Mouse (Mus musculus): ENCODE data around the gene Rnf6. TPM values are rescaled to one million over a fixed set of nuclear protein-coding genes. Genes with fewer than 3 reads are reported as not detected.

The Rnf6 gene
- polyA plus RNA-seq, 1 experiment from 2014 or later, result 26.6 TPM

- 91% methylated on average over 8 of the region's 8 CpGs for WGBS
- no peak for ATAC-seq (ENCODE audit: low FRiP score)
- no peak overlapping the region for H3K27ac ChIP-seq
These were observed 6.1 kb upstream of the Rnf6 start for GRCm38 (mm10) chr5:146227496-146227895.

DNA sequence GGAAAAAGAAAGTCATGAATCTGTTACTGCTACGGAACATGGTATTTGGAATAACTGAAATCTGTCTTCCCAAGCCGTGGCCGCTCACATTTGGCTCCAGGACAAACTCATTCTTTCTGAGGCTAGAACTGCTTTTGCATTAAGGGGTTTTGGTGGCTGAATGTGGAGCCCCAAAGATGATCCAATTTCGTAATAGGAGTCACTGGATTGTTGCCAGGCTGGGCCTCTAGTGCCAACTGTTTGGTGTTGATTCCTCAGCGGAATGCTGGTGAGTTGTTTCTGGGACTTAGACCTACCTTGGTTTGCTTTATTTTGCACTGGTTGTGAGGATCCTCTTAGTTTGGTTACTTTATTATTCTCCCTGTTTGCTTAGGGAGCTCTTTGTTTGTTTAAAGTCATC, 2.4 kb upstream of the Rnf6 start:
- Histone ChIP-seq H3K9me3 (no peaks in the 10 kb centered on the region), H3K36me3 (peaks cover 8% of the 10 kb centered on the region; the same call in 1 of the 2 replicates), H3K4me1 (replicated peaks) (peaks cover 24% of the 10 kb centered on the region), H3K9ac (no peak overlapping the region), H3K27ac (no peak overlapping the region), H3K4me3 (no peak overlapping the region), H3K4me2 (no peak overlapping the region), H3K27me3 (no peaks in the 10 kb centered on the region)
- 81% methylated on average over 5 of the region's 5 CpGs for WGBS
- ATAC-seq (ENCODE audit: low FRiP score), result no peak

More at GRCm38 (mm10) chr5:146227496-146227895, 6.1 kb upstream of the Rnf6 start:
- Histone ChIP-seq H3K9me3 (no peaks in the 10 kb centered on the region), H3K36me3 (no peaks in the 10 kb centered on the region), H3K4me1 (replicated peaks) (peaks cover 12% of the 10 kb centered on the region), H3K9ac (no peak overlapping the region), H3K27me3 (no peaks in the 10 kb centered on the region), H3K4me3 (no peak overlapping the region), H3K4me2 (no peak overlapping the region)

DNA sequence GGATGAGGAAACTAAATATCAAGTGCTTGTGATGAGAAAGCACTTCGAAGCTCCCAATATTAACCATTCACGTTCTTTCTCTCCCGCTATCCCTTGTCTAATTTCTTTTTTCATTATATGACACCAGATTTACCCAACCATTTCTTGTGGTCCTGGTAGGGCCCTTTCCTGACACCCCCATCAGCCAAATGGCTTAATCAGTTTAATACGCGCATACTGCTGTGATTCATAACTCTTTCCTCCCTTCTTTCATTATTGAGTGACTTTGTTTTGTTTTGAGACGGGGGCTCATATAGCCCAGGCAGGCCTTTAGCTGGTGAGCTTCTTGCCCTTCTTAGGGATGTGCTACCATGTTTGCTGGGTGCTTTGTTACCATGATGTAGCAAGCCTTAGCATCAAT, 367 bp upstream of the Rnf6 start:
- peak overlapping the region; percentile 74 for H3K4me3 ChIP-seq
- peak overlapping the region; percentile 90 for H3K9ac ChIP-seq
- WGBS, result 31% methylated on average over 6 of the region's 6 CpGs
- peak overlapping the region; percentile 98 for H3K27ac ChIP-seq
- H3K4me1 ChIP-seq (replicated peaks), result peaks cover 24% of the 10 kb centered on the region
- no peaks in the 10 kb centered on the region for H3K9me3 ChIP-seq
- ATAC-seq (ENCODE audit: low FRiP score), result no peak
- no peaks in the 10 kb centered on the region for H3K27me3 ChIP-seq
- H3K36me3 ChIP-seq, result peaks cover 24% of the 10 kb centered on the region
- peak overlapping the region; percentile 71 for H3K4me2 ChIP-seq

- peak; percentile 73 for ATAC-seq (ENCODE audit: low FRiP score)
- Histone ChIP-seq H3K4me3 (peak overlapping the region; percentile 74), H3K9ac (peak overlapping the region; percentile 90), H3K9me3 (no peaks in the 10 kb centered on the region), H3K4me1 (replicated peaks) (peaks cover 24% of the 10 kb centered on the region), H3K4me2 (peak overlapping the region; percentile 71), H3K27ac (peak overlapping the region; percentile 69), H3K36me3 (peaks cover 34% of the 10 kb centered on the region), H3K27me3 (no peaks in the 10 kb centered on the region)
- WGBS, result 9% methylated on average over 13 of the region's 13 CpGs
These were observed 865 bp downstream of the Rnf6 start for GRCm38 (mm10) chr5:146220501-146220878.

DNA sequence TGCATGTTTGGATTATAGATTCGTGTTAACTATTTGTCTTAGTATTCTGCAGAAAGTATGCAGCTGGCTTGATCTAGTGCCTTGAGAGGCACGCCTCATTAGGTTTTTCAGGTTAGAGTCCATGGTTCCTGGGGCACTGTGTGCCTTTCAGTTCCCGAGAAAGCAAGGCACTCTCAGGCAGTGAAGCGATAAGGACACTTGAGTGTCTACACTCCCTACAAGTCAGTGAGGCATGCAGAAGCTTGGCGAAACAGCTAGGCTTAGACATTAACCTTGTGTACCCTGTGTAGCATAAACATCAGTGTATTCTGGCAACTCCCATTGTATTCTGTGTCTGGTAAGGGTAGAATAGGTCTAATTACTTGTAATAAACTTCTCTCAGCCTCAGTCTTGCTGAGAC, 15.8 kb downstream of the Rnf6 start:
- WGBS, result 96% methylated on average over 5 of the region's 5 CpGs
- Histone ChIP-seq H3K4me1 (replicated peaks) (no peaks in the 10 kb centered on the region), H3K9ac (no peak overlapping the region), H3K9me3 (no peaks in the 10 kb centered on the region), H3K4me3 (no peak overlapping the region), H3K27me3 (no peaks in the 10 kb centered on the region), H3K4me2 (no peak overlapping the region), H3K36me3 (peaks cover 91% of the 10 kb centered on the region), H3K27ac (no peak overlapping the region)
- no peak for ATAC-seq (ENCODE audit: low FRiP score)

- ATAC-seq (ENCODE audit: low FRiP score), result no peak
- Histone ChIP-seq H3K27me3 (no peaks in the 10 kb centered on the region), H3K4me2 (no peak overlapping the region), H3K9me3 (no peaks in the 10 kb centered on the region), H3K27ac (no peak overlapping the region), H3K9ac (no peak overlapping the region), H3K36me3 (peaks cover 81% of the 10 kb centered on the region), H3K4me1 (replicated peaks) (no peaks in the 10 kb centered on the region), H3K4me3 (no peak overlapping the region)
- 84% methylated on average over 2 of the region's 2 CpGs for WGBS
These were observed 17.4 kb downstream of the Rnf6 start for GRCm38 (mm10) chr5:146203921-146204320.

- WGBS, result 95% methylated on average over 6 of the region's 6 CpGs
- ATAC-seq (ENCODE audit: low FRiP score), result no peak
- no peak overlapping the region for H3K4me3 ChIP-seq
- H3K4me1 ChIP-seq (replicated peaks), result no peaks in the 10 kb centered on the region
- H3K9ac ChIP-seq, result no peak overlapping the region
- no peak overlapping the region for H3K4me2 ChIP-seq
- peaks cover 56% of the 10 kb centered on the region for H3K36me3 ChIP-seq
- no peak overlapping the region for H3K27ac ChIP-seq
- H3K27me3 ChIP-seq, result no peaks in the 10 kb centered on the region
- H3K9me3 ChIP-seq, result no peaks in the 10 kb centered on the region; the same call in 1 of the 2 replicates
These were observed 20.8 kb downstream of the Rnf6 start for GRCm38 (mm10) chr5:146200580-146200979.

GRCm38 (mm10) chr5:146199540-146199939, 21.8 kb downstream of the Rnf6 start:
- 79% methylated on average over 2 of the region's 2 CpGs for WGBS
- Histone ChIP-seq H3K36me3 (peaks cover 46% of the 10 kb centered on the region), H3K27me3 (no peaks in the 10 kb centered on the region), H3K4me3 (no peak overlapping the region), H3K9me3 (no peaks in the 10 kb centered on the region; the same call in 1 of the 2 replicates), H3K27ac (no peak overlapping the region), H3K4me1 (replicated peaks) (no peaks in the 10 kb centered on the region), H3K9ac (no peak overlapping the region), H3K4me2 (no peak overlapping the region)
- no peak for ATAC-seq (ENCODE audit: low FRiP score)

DNA sequence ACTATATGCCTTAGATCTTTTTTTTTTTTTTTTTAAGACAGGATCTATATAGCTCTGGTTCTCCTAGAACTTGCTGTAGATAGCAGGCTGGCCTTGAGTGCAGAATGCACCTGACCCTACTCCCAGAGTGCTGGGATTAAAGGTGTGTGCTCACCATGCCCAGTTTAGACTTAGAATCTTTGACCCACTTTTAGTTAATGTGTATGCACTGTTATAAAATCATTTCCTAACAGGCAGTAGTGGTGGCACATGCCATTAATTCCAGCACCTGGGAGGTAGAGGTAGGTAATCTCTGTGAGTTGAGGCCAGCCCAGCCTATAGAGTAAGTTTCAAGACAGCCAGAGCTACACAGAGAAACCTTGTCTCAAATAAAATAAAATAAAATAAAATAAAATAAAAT, 22.3 kb downstream of the Rnf6 start:
- Histone ChIP-seq H3K4me2 (no peak overlapping the region), H3K4me3 (no peak overlapping the region), H3K9ac (no peak overlapping the region), H3K4me1 (replicated peaks) (no peaks in the 10 kb centered on the region), H3K27me3 (no peaks in the 10 kb centered on the region), H3K27ac (no peak overlapping the region), H3K9me3 (no peaks in the 10 kb centered on the region; the same call in 1 of the 2 replicates), H3K36me3 (peaks cover 41% of the 10 kb centered on the region)
- no peak for ATAC-seq (ENCODE audit: low FRiP score)

DNA sequence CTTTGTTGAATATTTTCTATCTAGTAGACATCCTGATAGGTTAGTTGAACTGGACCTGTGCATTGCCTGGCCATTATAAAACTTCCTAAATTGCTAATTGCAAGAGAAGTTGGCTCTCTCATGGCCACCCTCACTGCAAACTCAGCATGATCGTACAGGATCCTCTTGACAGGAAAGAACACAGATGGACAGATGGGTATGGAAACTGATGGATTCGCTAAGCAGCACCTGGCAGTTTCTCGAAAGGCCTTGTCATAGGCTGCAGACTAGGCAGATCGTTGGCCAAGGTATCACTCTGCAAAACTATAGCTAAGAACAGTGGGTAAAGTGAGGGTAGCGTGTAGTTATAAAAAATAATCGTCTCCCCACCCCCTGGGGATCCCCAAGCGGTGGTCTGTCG, 28.0 kb downstream of the Rnf6 start:
- Histone ChIP-seq H3K27ac (no peak overlapping the region), H3K9ac (no peak overlapping the region), H3K36me3 (peaks cover 9% of the 10 kb centered on the region), H3K4me3 (no peak overlapping the region), H3K4me2 (no peak overlapping the region), H3K4me1 (replicated peaks) (no peaks in the 10 kb centered on the region), H3K9me3 (no peaks in the 10 kb centered on the region; the same call in 1 of the 2 replicates), H3K27me3 (no peaks in the 10 kb centered on the region)
- WGBS, result 85% methylated on average over 8 of the region's 8 CpGs
- no peak for ATAC-seq (ENCODE audit: low FRiP score)

DNA sequence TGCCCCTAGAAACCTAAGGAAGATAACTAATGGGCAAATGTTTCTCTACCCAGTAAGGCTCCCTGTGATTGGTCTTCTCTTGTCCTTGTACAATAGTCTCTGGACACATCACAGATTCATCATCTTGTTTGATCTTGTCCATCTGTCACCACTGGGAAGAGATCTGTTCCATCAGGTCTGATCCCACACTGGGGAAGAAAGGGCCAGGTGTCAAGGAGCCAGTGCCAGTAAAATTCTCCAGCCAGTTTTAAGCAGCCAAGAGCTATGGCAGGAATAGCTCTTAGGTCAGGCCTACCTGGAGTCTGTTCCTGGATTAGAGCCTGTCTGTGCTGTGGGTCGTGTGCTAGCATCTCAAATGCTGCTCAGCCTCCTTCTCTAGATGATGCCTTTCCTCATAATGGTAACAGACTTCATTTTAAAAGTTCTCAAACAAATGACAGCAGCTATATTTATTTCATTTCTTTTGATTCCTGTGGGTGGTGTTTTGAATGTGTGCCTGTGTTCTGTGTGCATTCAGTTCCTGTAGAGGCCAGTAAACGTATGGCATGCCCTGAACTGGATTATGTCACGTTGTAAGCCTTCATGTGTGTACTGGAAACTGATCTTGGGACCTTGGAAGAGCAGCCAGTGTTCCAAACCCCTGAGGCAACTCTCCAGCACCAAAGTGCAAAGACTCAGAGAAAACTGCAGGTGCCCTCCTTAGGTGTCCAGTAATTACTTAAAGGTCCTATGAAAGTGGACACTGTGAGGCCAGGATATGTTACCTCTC, 30.7 kb downstream of the Rnf6 start:
- H3K4me2 ChIP-seq, result no peak overlapping the region
- H3K27ac ChIP-seq, result no peak overlapping the region
- 68% methylated on average over 3 of the region's 3 CpGs for WGBS
- no peaks in the 10 kb centered on the region for H3K27me3 ChIP-seq
- no peak overlapping the region for H3K4me3 ChIP-seq
- H3K36me3 ChIP-seq, result no peaks in the 10 kb centered on the region
- no peaks in the 10 kb centered on the region for H3K4me1 ChIP-seq (replicated peaks)
- no peak for ATAC-seq (ENCODE audit: low FRiP score)
- H3K9ac ChIP-seq, result no peak overlapping the region
- no peaks in the 10 kb centered on the region for H3K9me3 ChIP-seq

DNA sequence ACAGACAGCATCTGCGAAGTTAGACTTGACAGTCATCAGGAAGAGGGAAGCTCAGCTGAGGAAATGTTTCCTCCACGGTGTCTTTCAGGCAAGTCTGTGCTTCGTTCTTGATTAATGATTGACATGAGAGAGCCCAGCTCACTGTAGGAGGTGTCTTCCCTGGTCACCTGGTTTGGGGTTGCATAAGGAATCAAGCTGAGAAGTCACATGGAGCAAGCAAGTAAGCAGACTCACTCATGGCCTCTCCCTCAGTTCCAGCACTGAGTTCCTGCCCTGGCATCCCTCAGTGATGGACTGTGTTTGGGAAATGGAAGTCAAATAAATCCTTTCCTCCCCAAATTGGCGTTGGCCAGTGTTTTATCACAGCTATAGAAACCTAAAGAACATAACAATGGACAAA, 31.3 kb downstream of the Rnf6 start:
- no peak for ATAC-seq (ENCODE audit: low FRiP score)
- no peak overlapping the region for H3K4me3 ChIP-seq
- H3K36me3 ChIP-seq, result no peaks in the 10 kb centered on the region
- no peaks in the 10 kb centered on the region for H3K9me3 ChIP-seq
- H3K27me3 ChIP-seq, result no peaks in the 10 kb centered on the region
- H3K27ac ChIP-seq, result no peak overlapping the region
- 67% methylated on average over 4 of the region's 4 CpGs for WGBS
- no peak overlapping the region for H3K9ac ChIP-seq
- no peaks in the 10 kb centered on the region for H3K4me1 ChIP-seq (replicated peaks)
- no peak overlapping the region for H3K4me2 ChIP-seq

DNA sequence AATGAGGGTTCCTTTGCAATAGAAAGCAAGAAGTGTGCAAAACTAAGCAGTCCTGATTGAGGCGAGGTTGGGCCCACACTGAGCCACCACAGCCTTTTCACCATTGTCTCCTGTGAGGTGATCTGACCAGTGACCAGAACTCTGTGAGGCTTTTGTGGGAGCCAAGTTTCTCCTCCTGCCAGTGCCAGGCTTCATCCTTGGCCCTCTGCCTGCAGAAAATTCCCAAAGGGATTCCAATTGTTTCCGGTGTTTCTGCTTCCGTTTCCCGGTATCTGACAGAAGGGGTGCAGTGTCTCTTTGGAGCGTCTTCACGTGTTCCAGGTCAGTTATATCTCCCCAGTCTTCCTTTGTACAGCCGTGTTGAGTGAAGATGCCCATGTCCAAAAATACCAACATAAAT, 32.6 kb downstream of the Rnf6 start:
- 88% methylated on average over 7 of the region's 7 CpGs for WGBS
- H3K4me1 ChIP-seq (replicated peaks), result no peaks in the 10 kb centered on the region
- H3K36me3 ChIP-seq, result no peaks in the 10 kb centered on the region
- peaks cover 1% of the 10 kb centered on the region; the same call in 1 of the 2 replicates for H3K9me3 ChIP-seq
- no peaks in the 10 kb centered on the region for H3K27me3 ChIP-seq
- H3K27ac ChIP-seq, result no peak overlapping the region
- ATAC-seq (ENCODE audit: low FRiP score), result no peak
- no peak overlapping the region for H3K4me3 ChIP-seq
- H3K9ac ChIP-seq, result no peak overlapping the region
- H3K4me2 ChIP-seq, result no peak overlapping the region

All from hindbrain, embryonic 13.5 days (tissue).